Mouse (Mus musculus) mesoderm, embryonic 11.5 days (tissue): Measurements from ENCODE around the gene Fnbp1l.

Experiments used
- DNase-seq: peaks from one replicate; pipeline ENCODE4 v3.0.0-alpha.2; 2012; ENCODE audit warnings: low read depth, low spot score

The Fnbp1l gene

GRCm38 (mm10) chr3:122618991-122619930 lies at the start of gene Fnbp1l:
Gene Fnbp1l, minus strand, starts transcription at chr3:122619715.
- peak; percentile 89 for DNase-seq

GRCm38 (mm10) chr3:122660795-122661194 lies 41.3 kb upstream of the Fnbp1l start:
- no peak for DNase-seq

- no peak for DNase-seq
Observed at GRCm38 (mm10) chr3:122659261-122659917, 39.9 kb upstream of the Fnbp1l start.

GRCm38 (mm10) chr3:122647195-122647837 lies 27.8 kb upstream of the Fnbp1l start:
- no peak for DNase-seq

GRCm38 (mm10) chr3:122640286-122640685 lies 20.8 kb upstream of the Fnbp1l start:
- no peak for DNase-seq

- DNase-seq, result no peak
Observed at GRCm38 (mm10) chr3:122639197-122639475, 19.6 kb upstream of the Fnbp1l start.

GRCm38 (mm10) chr3:122638329-122639196 lies 19.0 kb upstream of the Fnbp1l start:
- DNase-seq, result peak; percentile 100

- DNase-seq, result no peak
Observed at GRCm38 (mm10) chr3:122637280-122637679, 17.8 kb upstream of the Fnbp1l start.

- DNase-seq, result no peak
Observed at GRCm38 (mm10) chr3:122635246-122635645, 15.7 kb upstream of the Fnbp1l start.

GRCm38 (mm10) chr3:122629580-122629979 lies 10.1 kb upstream of the Fnbp1l start:
- no peak for DNase-seq

- no peak for DNase-seq
Observed at GRCm38 (mm10) chr3:122628956-122629355, 9.4 kb upstream of the Fnbp1l start.

GRCm38 (mm10) chr3:122628546-122628945 lies 9.0 kb upstream of the Fnbp1l start:
- DNase-seq, result no peak

- DNase-seq, result no peak
Observed at GRCm38 (mm10) chr3:122627846-122628245, 8.3 kb upstream of the Fnbp1l start.

GRCm38 (mm10) chr3:122624591-122624990 lies 5.1 kb upstream of the Fnbp1l start:
- DNase-seq, result no peak

GRCm38 (mm10) chr3:122620285-122620931 lies 893 bp upstream of the Fnbp1l start:
- peak; percentile 51 for DNase-seq

GRCm38 (mm10) chr3:122619931-122620284 lies 393 bp upstream of the Fnbp1l start:
- no peak for DNase-seq

- DNase-seq, result peak; percentile 47
Observed at GRCm38 (mm10) chr3:122618402-122618801, 1.1 kb downstream of the Fnbp1l start.

GRCm38 (mm10) chr3:122617613-122618340 lies 1.7 kb downstream of the Fnbp1l start:
- no peak for DNase-seq

- DNase-seq, result no peak
Observed at GRCm38 (mm10) chr3:122612537-122612936, 7.0 kb downstream of the Fnbp1l start.

- DNase-seq, result no peak
Observed at GRCm38 (mm10) chr3:122611761-122612160, 7.8 kb downstream of the Fnbp1l start.
